Mouse (Mus musculus) intestine, postnatal 0 days (tissue): Measurements from ENCODE around the gene Myl7. TPM values are rescaled to one million over a fixed set of nuclear protein-coding genes. Genes with fewer than 3 reads are reported as not detected.

Source experiments
- ATAC-seq: fragments of 200-750 bp; cut with Nextera tagmentation; 2 replicates; pipeline ENCODE4 v1.8.0; 2017; ENCODE audit warnings: mild to moderate bottlenecking, moderate TSS enrichment, moderate library complexity
- H3K27ac ChIP-seq: fragments of 300-500 bp; sonication (generic); 2 replicates; pipeline ENCODE4 v1.5.1; 2014; ENCODE audit warnings: mild to moderate bottlenecking, low read depth, low read length, moderate library complexity
- H3K27me3 ChIP-seq: fragments of 300-500 bp; sonication (generic); replicated peaks from 2 replicates; pipeline ENCODE4 v1.6.1; 2014; ENCODE audit warnings: low read length, mixed read lengths; ENCODE audit not compliant: control insufficient read depth, insufficient read depth
- H3K36me3 ChIP-seq: fragments of 300-500 bp; sonication (generic); 2 replicates; pipeline ENCODE4 v1.6.1; 2014; ENCODE audit warnings: mild to moderate bottlenecking, moderate library complexity; ENCODE audit not compliant: control insufficient read depth, insufficient read depth
- H3K4me1 ChIP-seq: fragments of 300-500 bp; sonication (generic); replicated peaks from 2 replicates; pipeline ENCODE4 v1.6.1; 2014; ENCODE audit warnings: antibody characterized with exemption, low read length, mixed read lengths; ENCODE audit not compliant: control insufficient read depth, insufficient read depth
- H3K4me2 ChIP-seq: fragments of 300-500 bp; sonication (generic); replicated peaks from 2 replicates; pipeline ENCODE4 v1.6.1; 2014; ENCODE audit warnings: low read depth, mild to moderate bottlenecking, moderate library complexity
- H3K4me3 ChIP-seq: fragments of 300-500 bp; sonication (generic); 2 replicates; pipeline ENCODE4 v1.5.1; 2014; ENCODE audit warnings: low read depth, low read length
- H3K9ac ChIP-seq: fragments of 300-500 bp; sonication (generic); 2 replicates; pipeline ENCODE4 v1.6.1; 2014; ENCODE audit warnings: mild to moderate bottlenecking, low read depth, low read length
- H3K9me3 ChIP-seq: fragments of 300-500 bp; sonication (generic); 2 replicates; pipeline ENCODE4 v1.6.1; 2016; ENCODE audit warnings: mixed run types; ENCODE audit not compliant: control insufficient read depth
- CTCF ChIP-seq: sonication (generic); IDR thresholded peaks from 2 replicates; pipeline ENCODE4 v1.5.1; 2016; ENCODE audit warnings: low read depth, mild to moderate bottlenecking, control low read depth, antibody characterized with exemption, moderate library complexity
- WGBS: fragments of 180-500 bp; shearing (Covaris S2); extraction: QIAGEN DNeasy Blood & Tissue Kit; methylation state at CpG from one replicate; pipeline ENCODE4 v1.1.7; 2014; 5-methylcytosine and 5-hydroxymethylcytosine counted together
- polyA plus RNA-seq: library from polyadenylated mRNA; unstranded; fragments of >200 nt; fragmentation: Nextera tagmentation; extraction: Ambion mirVana; gene quantifications from 2 replicates; pipeline ENCODE4 v1.2.1, GENCODE M21; 2015

Gene Myl7
- polyA plus RNA-seq, 1 experiment from 2014 or later: 20.9 TPM

GRCm38 (mm10) chr11:5905778-5906518 is 7.4 kb upstream of the Myl7 start:
- no peak overlapping the region for H3K4me2 ChIP-seq
- ATAC-seq: no peak
- H3K4me1 ChIP-seq: peaks cover 6% of the 10 kb centered on the region; the same call in 1 of the 2 replicates
- no peak for TF ChIP-seq CTCF
- 87% methylated on average over 10 of the region's 10 CpGs for WGBS
- H3K27me3 ChIP-seq: no peaks in the 10 kb centered on the region
- no peak overlapping the region for H3K27ac ChIP-seq
- no peaks in the 10 kb centered on the region for H3K9me3 ChIP-seq
- no peak overlapping the region for H3K9ac ChIP-seq
- H3K36me3 ChIP-seq: no peaks in the 10 kb centered on the region
- H3K4me3 ChIP-seq: no peak overlapping the region

GRCm38 (mm10) chr11:5904871-5905270 is 6.3 kb upstream of the Myl7 start:
- Histone ChIP-seq H3K9ac (no peak overlapping the region), H3K36me3 (no peaks in the 10 kb centered on the region), H3K4me1 (peaks cover 6% of the 10 kb centered on the region; the same call in 1 of the 2 replicates), H3K27ac (no peak overlapping the region), H3K4me2 (no peak overlapping the region), H3K4me3 (no peak overlapping the region), H3K27me3 (no peaks in the 10 kb centered on the region), H3K9me3 (no peaks in the 10 kb centered on the region)
- no peak for ATAC-seq
- whole genome bisulfite sequencing: 95% methylated on average over 6 of the region's 6 CpGs
- no peak for TF ChIP-seq CTCF

- H3K36me3 ChIP-seq: no peaks in the 10 kb centered on the region
- H3K4me1 ChIP-seq: peaks cover 6% of the 10 kb centered on the region; the same call in 1 of the 2 replicates
- H3K27ac ChIP-seq: no peak overlapping the region
- H3K9me3 ChIP-seq: no peaks in the 10 kb centered on the region
- 77% methylated on average over 19 of the region's 19 CpGs for WGBS
- no peak overlapping the region for H3K4me3 ChIP-seq
- H3K27me3 ChIP-seq: no peaks in the 10 kb centered on the region
- H3K9ac ChIP-seq: no peak overlapping the region
- TF ChIP-seq CTCF: no peak
- ATAC-seq: no peak
- H3K4me2 ChIP-seq: no peak overlapping the region
Observed at GRCm38 (mm10) chr11:5904357-5904756, 5.8 kb upstream of the Myl7 start.

- 82% methylated on average over 2 of the region's 2 CpGs for WGBS
- H3K27ac ChIP-seq: no peak overlapping the region
- H3K9me3 ChIP-seq: no peaks in the 10 kb centered on the region
- no peak overlapping the region for H3K4me3 ChIP-seq
- H3K4me1 ChIP-seq: peaks cover 6% of the 10 kb centered on the region; the same call in 1 of the 2 replicates
- no peak overlapping the region for H3K9ac ChIP-seq
- no peaks in the 10 kb centered on the region for H3K27me3 ChIP-seq
- TF ChIP-seq CTCF: no peak
- H3K4me2 ChIP-seq: no peak overlapping the region
- H3K36me3 ChIP-seq: no peaks in the 10 kb centered on the region
- no peak for ATAC-seq
Observed at GRCm38 (mm10) chr11:5903844-5904243, 5.3 kb upstream of the Myl7 start.

GRCm38 (mm10) chr11:5902390-5902789 is 3.8 kb upstream of the Myl7 start:
- Histone ChIP-seq H3K27ac (no peak overlapping the region; the same call in 1 of the 2 replicates), H3K4me3 (no peak overlapping the region), H3K4me1 (peaks cover 7% of the 10 kb centered on the region; the same call in 1 of the 2 replicates), H3K4me2 (peak overlapping the region; percentile 63), H3K36me3 (no peaks in the 10 kb centered on the region), H3K9ac (no peak overlapping the region), H3K27me3 (no peaks in the 10 kb centered on the region), H3K9me3 (no peaks in the 10 kb centered on the region)
- no peak; the same call in 1 of the 2 replicates for ATAC-seq
- no peak for TF ChIP-seq CTCF
- 27% methylated on average over 6 of the region's 6 CpGs for WGBS

GRCm38 (mm10) chr11:5901950-5902349 is 3.4 kb upstream of the Myl7 start:
- Histone ChIP-seq H3K27ac (no peak overlapping the region; the same call in 1 of the 2 replicates), H3K4me1 (peaks cover 12% of the 10 kb centered on the region; the same call in 1 of the 2 replicates), H3K9ac (0 out of 2 replicates have a peak overlapping the region, but pooled peaks have one; percentile 13), H3K9me3 (no peaks in the 10 kb centered on the region), H3K27me3 (no peaks in the 10 kb centered on the region), H3K4me3 (peak overlapping the region; percentile 27), H3K36me3 (no peaks in the 10 kb centered on the region), H3K4me2 (peak overlapping the region; percentile 63)
- no peak for TF ChIP-seq CTCF
- ATAC-seq: peak; percentile 70
- WGBS: 2% methylated on average over 32 of the region's 32 CpGs
